Mouse (Mus musculus): ENCODE results near the gene Stx11.
A peak's percentile ranks its signal among the peaks of the same experiment; 100 is the strongest.

Stx11 gene

DNA sequence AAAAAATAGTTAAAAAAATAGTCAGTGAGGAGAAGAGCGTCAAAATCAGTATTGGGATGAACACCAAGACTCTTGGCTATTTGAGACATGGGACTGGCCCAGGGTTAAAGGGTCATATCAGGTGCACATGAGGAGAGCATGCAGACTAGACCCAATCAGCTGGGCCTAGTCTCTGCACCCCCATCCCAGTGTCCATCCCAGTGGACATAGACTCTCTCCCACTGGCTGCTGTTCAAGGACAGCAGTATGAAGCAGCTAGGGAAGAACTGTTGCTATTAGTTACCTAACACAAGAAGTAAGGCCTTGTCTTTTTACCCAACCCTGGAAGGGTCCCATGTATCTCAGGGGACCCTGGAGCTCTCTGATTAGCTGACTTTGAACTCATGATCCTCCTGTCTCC lies 49.9 kb downstream of the Stx11 start:
- no peak for DNase-seq (ENCODE audit: low spot score in 2 of 2)

GRCm38 (mm10) chr10:12911981-12912530 lies 52.0 kb downstream of the Stx11 start:
- DNase-seq (ENCODE audit: low spot score in 2 of 2): peak; percentile 12 to 16

DNA sequence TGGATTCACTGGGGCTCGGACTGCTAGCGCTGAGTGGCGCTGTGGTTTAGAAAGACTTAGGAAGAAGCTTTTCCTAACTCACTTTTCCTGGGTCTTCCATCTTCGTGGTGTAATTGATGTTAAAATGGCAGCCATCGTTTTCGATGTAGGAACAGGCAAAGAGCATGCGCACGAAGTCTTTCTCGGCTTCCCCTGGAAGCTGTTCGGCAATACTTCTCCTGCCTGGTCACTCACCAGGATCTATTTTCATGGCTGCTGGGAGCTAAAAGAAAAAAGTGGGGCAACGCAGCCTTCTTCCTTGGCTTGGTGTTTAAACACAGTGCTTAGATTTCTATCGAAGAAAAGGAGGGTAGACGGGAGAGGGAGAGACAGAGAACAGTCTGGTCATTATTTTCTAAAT lies 52.6 kb downstream of the Stx11 start:
- DNase-seq (ENCODE audit: low spot score in 2 of 2): no peak

DNA sequence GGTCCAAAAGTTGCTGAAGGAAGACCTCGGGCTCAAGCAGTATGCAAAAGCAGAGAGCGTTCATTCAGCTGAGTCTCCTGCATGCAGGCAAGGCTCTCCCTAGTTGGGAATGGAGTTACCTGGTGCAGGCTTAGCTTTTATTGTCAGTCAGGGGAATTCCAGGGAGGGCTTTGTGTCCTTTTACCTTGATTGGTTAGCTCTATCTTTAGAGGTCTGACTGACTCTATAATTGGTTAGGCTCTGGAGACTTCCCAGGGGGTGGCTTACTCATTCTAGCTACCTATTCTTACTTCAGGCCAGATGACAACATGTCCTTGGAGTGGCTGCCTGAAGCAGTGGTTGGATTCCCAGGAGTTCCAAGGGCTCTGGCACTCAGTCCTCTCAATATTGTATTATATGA lies 54.2 kb downstream of the Stx11 start:
- no peak for DNase-seq (ENCODE audit: low spot score in 2 of 2)

DNA sequence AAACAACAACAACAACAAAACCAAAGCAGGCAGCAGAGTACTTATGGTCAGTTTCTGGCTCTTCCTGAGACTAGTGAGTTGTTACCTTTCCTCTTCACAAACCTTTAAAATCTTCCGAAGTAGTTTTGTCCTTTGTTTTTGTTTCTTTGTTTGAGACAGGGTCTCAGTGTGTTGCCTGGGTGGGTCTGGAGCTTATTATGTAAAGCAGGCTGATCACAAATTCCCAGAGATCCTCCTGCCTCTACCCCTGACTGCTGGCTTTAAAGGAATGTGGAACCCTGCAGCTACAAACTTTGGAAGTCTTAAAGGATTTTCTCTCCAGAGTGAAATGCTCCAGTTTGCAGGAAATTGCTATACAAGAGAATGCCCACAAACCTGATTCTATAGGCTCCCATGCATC lies 54.9 kb downstream of the Stx11 start:
- DNase-seq (ENCODE audit: low spot score in 2 of 2): no peak

DNA sequence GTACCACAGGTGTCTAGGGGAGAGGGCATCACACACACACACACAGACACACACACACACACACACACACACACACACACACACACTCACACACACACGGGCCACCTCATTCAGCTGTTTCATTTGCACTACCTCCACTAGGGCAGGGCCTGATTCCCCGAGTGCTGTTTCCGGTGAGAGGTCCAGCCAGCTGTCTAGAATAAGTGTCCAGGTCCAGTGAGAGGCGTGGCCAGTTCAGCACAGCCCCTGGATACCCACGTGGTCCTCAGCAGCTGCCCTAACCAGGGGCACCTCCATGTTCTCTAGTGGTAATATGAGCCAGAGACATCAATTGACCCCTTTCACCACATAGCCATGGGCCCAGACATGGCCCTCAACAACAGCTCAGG lies 60.0 kb downstream of the Stx11 start:
- DNase-seq (ENCODE audit: low spot score in 2 of 2): no peak

DNA sequence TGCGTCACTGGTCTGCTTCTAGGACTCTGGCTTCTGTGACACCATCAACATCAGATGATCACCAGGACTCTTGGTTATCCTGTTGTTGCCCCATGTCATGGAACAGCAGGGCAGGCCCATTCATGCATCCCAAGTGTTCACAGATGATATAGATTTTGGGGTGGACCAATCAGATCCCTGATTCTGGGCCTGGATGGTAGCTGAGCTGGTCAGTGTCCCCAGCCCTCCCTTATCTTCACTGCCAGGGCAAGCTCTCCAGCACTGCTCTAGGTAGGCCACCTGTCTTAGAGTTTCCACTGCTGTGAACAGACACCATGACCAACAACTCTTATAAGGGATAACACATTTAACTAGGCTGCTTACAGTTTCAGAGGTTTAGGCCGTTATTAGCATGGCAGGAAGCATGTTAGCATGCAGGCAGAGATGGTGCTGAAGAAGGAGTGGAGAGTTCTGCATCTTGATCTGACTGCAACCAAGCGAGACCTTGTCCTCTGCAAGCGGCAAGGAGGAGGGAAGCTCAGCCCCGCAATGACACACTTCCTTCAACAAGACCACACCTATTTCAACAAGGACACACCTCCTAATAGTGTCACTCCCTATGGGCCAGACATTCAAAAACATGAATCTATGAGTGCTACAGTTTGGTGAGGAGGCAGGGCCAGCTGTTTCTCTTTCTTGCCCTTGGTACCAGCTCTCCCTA lies 60.5 kb downstream of the Stx11 start:
- no peak for DNase-seq (ENCODE audit: low spot score in 2 of 2)

- no peak for DNase-seq (ENCODE audit: low spot score in 2 of 2)
Measured at GRCm38 (mm10) chr10:12899901-12900300, 64.2 kb downstream of the Stx11 start.

- no peak for DNase-seq (ENCODE audit: low spot score in 2 of 2)
Measured at GRCm38 (mm10) chr10:12893339-12893738, 70.8 kb downstream of the Stx11 start.

- DNase-seq (ENCODE audit: low spot score in 2 of 2): no peak
Measured at GRCm38 (mm10) chr10:12888373-12888772, 75.7 kb downstream of the Stx11 start.
